Mouse (Mus musculus) kidney, embryonic 15.5 days (tissue): ENCODE measurements at regions not wholly inside any gene's neighbourhood (a gene's known extent, or its start where the extent isn't known, plus 50 kb on each side); places are given as distances from the start of the nearest gene placed in this dataset.

Source experiments
- ATAC-seq: fragments of 200-750 bp; cut with Nextera tagmentation; replicated peaks from 2 replicates; pipeline ENCODE4 v1.8.0; 2017; ENCODE audit warnings: moderate TSS enrichment; ENCODE audit not compliant: low FRiP score
- H3K27ac ChIP-seq: fragments of 300-500 bp; sonication (generic); 2 replicates; pipeline ENCODE4 v1.5.1; 2015; ENCODE audit warnings: mild to moderate bottlenecking, inconsistent platforms
- H3K27me3 ChIP-seq: fragments of 300-500 bp; sonication (generic); 2 replicates; pipeline ENCODE4 v1.6.1; 2015; ENCODE audit warnings: inconsistent platforms
- H3K36me3 ChIP-seq: fragments of 300-500 bp; sonication (generic); 2 replicates; pipeline ENCODE4 v1.6.1; 2015; ENCODE audit warnings: inconsistent platforms
- H3K4me1 ChIP-seq: fragments of 300-500 bp; sonication (generic); 2 replicates; pipeline ENCODE4 v1.6.1; 2015; ENCODE audit warnings: inconsistent platforms
- H3K4me2 ChIP-seq: fragments of 300-500 bp; sonication (generic); 2 replicates; pipeline ENCODE4 v1.6.1; 2015; ENCODE audit warnings: moderate library complexity, mild to moderate bottlenecking, inconsistent platforms
- H3K4me3 ChIP-seq: fragments of 300-500 bp; sonication (generic); replicated peaks from 2 replicates; pipeline ENCODE4 v1.5.1; 2015; ENCODE audit warnings: mild to moderate bottlenecking, inconsistent platforms
- H3K9ac ChIP-seq: fragments of 300-500 bp; sonication (generic); 2 replicates; pipeline ENCODE4 v1.6.1; 2015; ENCODE audit warnings: mild to moderate bottlenecking, inconsistent platforms
- H3K9me3 ChIP-seq: fragments of 300-500 bp; sonication (generic); replicated peaks from 2 replicates; pipeline ENCODE4 v1.6.1; 2016; ENCODE audit warnings: inconsistent platforms
- WGBS: fragments of 180-500 bp; shearing (Covaris S2); methylation state at CpG from one replicate; pipeline ENCODE4 v1.1.7; 2015; ENCODE audit warnings: mixed read lengths; 5-methylcytosine and 5-hydroxymethylcytosine counted together

DNA sequence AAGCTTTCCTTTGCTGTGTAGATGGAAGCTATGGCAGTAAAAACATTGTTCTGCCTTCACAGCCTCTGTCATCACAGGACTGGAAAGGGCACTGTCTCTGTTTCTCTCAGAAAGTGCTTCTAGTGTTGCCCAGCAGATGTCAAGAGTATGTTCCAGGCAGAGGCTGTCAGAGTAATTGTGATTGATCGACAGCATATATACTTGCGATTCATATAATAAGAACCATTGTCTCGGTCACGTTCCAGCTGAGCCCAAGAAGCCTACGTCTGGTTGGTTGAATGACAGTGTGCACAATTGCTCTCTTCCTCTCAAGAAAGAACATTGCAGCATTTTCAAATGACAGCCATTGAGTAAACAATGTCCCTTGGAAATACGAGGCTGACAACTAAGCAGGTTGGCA, 284.7 kb upstream of the Nrsn1 start:
- Histone ChIP-seq H3K4me2 (no peak overlapping the region), H3K9ac (no peak overlapping the region), H3K27me3 (no peaks in the 10 kb centered on the region), H3K36me3 (no peaks in the 10 kb centered on the region), H3K27ac (no peak overlapping the region), H3K9me3 (no peaks in the 10 kb centered on the region), H3K4me1 (no peaks in the 10 kb centered on the region), H3K4me3 (no peak overlapping the region)
- WGBS = 91% methylated on average over 6 of the region's 6 CpGs
- no peak for ATAC-seq

- H3K4me2 ChIP-seq = no peak overlapping the region
- H3K36me3 ChIP-seq = no peaks in the 10 kb centered on the region
- no peak overlapping the region for H3K4me3 ChIP-seq
- no peaks in the 10 kb centered on the region for H3K4me1 ChIP-seq
- H3K9me3 ChIP-seq = no peaks in the 10 kb centered on the region
- H3K9ac ChIP-seq = no peak overlapping the region
- no peak for ATAC-seq
- WGBS = 91% methylated on average over 9 of the region's 9 CpGs
- no peak overlapping the region for H3K27ac ChIP-seq
- H3K27me3 ChIP-seq = no peaks in the 10 kb centered on the region
Measured at GRCm38 (mm10) chr13:25548551-25548950, 278.2 kb upstream of the Nrsn1 start.

DNA sequence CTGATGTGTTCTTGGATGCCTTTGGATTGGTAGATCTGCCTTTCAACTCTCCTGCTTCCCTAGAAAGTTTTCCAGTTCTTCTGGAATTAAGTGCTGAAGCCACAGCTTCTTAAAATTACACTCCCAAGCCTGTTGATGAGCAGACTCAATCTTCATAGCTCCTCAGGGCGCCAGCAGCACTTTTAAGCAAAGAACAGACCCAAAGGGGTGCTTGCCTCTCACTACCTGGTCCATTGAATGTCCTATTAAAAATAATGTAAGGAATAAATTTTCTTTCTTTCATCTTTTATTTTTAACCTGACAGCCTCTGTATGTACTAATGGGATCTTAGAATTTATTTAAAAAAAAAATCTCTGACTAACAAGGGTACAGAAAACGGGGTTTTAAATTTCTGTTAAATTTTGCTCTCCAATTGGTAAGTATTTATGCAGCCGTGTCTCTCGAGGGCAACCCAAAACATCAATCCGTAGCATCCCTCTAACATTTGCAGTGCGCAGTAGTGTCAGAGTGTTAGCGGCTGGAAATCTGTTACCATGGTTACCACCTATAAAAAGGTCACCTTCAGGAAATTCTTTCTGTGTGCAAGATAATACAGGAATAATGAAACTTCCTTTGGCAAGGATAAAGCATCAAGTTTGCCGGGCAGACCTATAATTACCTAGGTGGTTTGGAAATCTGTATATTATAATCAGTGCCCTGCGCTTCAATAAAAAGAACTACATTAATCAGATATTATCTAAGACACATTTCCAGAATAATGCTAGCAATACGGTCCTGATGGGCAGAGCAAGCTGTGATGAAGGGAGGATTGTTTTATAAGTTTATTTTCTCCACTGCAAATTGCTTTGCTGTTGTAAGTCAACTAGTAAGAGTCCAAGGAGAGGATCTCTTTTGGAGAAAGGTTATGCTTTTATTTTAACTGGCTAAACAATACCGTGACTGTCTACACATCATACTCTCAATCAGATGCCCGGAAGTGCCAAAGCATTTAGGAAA, 277.1 kb upstream of the Nrsn1 start:
- Histone ChIP-seq H3K9me3 (no peaks in the 10 kb centered on the region), H3K27me3 (no peaks in the 10 kb centered on the region), H3K4me3 (no peak overlapping the region), H3K9ac (no peak overlapping the region), H3K36me3 (no peaks in the 10 kb centered on the region), H3K27ac (no peak overlapping the region), H3K4me2 (no peak overlapping the region), H3K4me1 (no peaks in the 10 kb centered on the region)
- WGBS = 73% methylated on average over 12 of the region's 12 CpGs
- ATAC-seq = no peak

DNA sequence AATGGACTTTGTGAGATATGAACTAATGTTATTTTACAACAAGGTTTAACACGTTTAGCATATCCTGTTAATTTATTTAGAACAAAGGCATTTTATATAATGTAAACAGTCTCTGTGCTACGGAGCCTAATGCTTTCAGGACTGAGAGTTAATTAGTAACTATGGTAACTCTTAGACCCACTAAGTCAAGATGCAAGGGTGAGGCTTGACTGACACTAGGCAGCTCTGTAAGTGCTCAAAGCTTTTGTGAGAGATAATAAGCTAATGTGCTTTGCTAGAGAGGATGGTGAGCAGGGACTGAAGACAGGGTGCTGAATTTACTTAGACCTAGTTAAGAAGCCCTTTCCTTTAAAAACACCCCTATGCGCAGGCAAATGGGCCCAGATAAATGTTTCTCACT, 253.8 kb upstream of the Nrsn1 start:
- Histone ChIP-seq H3K4me1 (no peaks in the 10 kb centered on the region), H3K4me2 (no peak overlapping the region), H3K36me3 (no peaks in the 10 kb centered on the region), H3K27me3 (no peaks in the 10 kb centered on the region), H3K9ac (no peak overlapping the region), H3K4me3 (no peak overlapping the region), H3K9me3 (no peaks in the 10 kb centered on the region), H3K27ac (no peak overlapping the region)
- WGBS = 63% methylated on average over 3 of the region's 3 CpGs
- no peak for ATAC-seq

DNA sequence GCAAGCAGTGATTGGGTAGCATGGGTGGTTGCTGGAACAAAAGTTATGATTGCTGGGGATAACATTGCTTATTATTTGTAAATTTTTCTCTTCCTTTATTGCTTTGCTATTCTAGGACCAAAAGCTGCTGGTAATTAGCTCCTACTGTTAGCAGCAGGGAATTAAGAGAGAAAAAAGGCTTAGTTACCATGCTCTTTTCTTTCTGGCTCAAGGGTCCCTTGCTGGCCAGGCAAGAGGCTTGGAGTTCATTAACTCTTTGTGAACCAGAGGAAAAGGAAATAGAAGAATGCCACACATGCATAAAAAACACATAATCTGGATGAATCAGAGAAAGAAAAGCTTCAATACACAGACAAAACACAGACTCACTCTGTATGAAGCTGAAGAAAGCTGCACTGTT, 237.1 kb upstream of the Nrsn1 start:
- Histone ChIP-seq H3K9ac (no peak overlapping the region), H3K36me3 (no peaks in the 10 kb centered on the region), H3K27me3 (no peaks in the 10 kb centered on the region), H3K9me3 (no peaks in the 10 kb centered on the region), H3K4me2 (no peak overlapping the region), H3K4me1 (no peaks in the 10 kb centered on the region), H3K27ac (no peak overlapping the region), H3K4me3 (no peak overlapping the region)
- ATAC-seq = no peak

DNA sequence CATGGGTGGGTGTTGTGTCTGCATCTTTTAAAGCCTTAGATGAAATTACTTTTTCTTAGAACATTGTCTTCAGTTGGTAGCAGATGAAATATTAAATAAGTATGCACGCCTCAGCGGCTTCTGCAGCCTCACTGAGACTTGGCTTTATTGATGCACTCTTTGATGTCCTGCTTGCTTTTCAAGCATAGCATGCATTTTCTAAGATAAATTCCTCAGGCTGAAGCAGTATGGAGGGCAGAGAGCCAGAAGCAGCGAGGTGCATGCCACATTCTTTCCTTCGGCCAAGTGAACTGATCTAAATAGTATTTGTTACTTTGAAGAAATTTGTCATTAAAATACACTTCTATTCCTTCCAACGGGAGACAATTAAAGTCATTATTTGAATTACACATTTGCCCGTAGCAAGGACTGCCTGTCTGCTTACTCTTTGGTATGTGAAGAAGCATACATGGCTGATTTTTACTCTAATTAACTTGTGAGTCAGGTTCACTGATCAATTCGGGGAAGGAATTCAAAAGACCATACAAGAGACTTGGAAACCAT, 224.3 kb upstream of the Nrsn1 start:
- H3K9me3 ChIP-seq = no peaks in the 10 kb centered on the region
- H3K36me3 ChIP-seq = no peaks in the 10 kb centered on the region
- H3K27ac ChIP-seq = no peak overlapping the region
- no peak overlapping the region for H3K4me3 ChIP-seq
- ATAC-seq = no peak
- H3K27me3 ChIP-seq = no peaks in the 10 kb centered on the region
- no peaks in the 10 kb centered on the region for H3K4me1 ChIP-seq
- H3K9ac ChIP-seq = no peak overlapping the region
- no peak overlapping the region for H3K4me2 ChIP-seq
- 63% methylated on average over 7 of the region's 7 CpGs for WGBS

DNA sequence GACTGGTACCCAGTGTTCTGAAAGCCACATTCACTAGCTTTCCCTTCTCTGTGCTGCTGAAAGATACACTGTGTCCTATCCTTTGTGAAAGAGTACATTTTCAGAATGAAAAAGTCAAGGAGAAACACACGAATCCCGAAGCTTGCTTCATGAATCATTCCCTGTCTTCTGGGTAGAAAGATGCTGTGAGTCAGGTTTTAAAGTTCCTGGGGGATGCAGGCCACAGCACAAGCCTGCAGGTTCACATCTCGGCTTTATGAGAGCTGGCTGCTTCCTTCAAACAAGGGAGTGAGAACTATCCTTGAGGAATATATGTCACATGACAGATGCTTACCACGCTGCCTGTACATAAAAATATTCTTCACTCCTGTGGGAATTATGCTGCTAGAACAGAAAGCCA, 219.7 kb upstream of the Nrsn1 start:
- Histone ChIP-seq H3K27me3 (no peaks in the 10 kb centered on the region), H3K4me3 (no peak overlapping the region), H3K27ac (no peak overlapping the region), H3K4me2 (no peak overlapping the region), H3K9ac (no peak overlapping the region), H3K9me3 (no peaks in the 10 kb centered on the region), H3K36me3 (no peaks in the 10 kb centered on the region), H3K4me1 (no peaks in the 10 kb centered on the region)
- no peak for ATAC-seq
- 52% methylated on average over 4 of the region's 4 CpGs for WGBS

DNA sequence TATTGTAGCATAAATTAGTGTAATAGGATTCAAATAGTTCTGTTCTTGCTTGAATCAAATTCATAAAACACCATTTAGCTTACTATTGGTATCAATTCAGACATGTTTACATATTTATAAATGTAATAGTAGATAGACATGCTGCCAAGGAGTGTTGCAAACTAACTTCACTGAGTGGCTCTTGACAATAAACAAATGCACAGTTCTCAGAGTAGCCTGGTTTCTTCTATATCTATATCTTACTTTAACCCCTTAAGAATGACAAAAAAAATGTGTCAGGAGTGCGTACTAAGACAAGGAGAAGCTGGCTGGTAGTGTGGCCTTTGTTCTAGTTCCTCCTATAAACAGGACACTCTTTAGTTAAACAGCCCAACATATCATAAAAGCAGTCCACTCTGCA, 213.0 kb upstream of the Nrsn1 start:
- Histone ChIP-seq H3K9me3 (no peaks in the 10 kb centered on the region), H3K4me1 (no peaks in the 10 kb centered on the region), H3K27me3 (no peaks in the 10 kb centered on the region), H3K4me2 (no peak overlapping the region), H3K27ac (no peak overlapping the region), H3K36me3 (no peaks in the 10 kb centered on the region), H3K4me3 (no peak overlapping the region), H3K9ac (no peak overlapping the region)
- ATAC-seq = no peak
- WGBS = 85% methylated on average over 1 of the region's 1 CpGs

GRCm38 (mm10) chr13:25451917-25452316, 181.6 kb upstream of the Nrsn1 start:
- H3K27ac ChIP-seq = no peak overlapping the region
- H3K9me3 ChIP-seq = no peaks in the 10 kb centered on the region
- 78% methylated on average over 9 of the region's 9 CpGs for WGBS
- H3K4me3 ChIP-seq = no peak overlapping the region
- no peaks in the 10 kb centered on the region for H3K4me1 ChIP-seq
- H3K27me3 ChIP-seq = no peaks in the 10 kb centered on the region
- no peaks in the 10 kb centered on the region for H3K36me3 ChIP-seq
- ATAC-seq = no peak
- H3K4me2 ChIP-seq = no peak overlapping the region
- no peak overlapping the region for H3K9ac ChIP-seq

DNA sequence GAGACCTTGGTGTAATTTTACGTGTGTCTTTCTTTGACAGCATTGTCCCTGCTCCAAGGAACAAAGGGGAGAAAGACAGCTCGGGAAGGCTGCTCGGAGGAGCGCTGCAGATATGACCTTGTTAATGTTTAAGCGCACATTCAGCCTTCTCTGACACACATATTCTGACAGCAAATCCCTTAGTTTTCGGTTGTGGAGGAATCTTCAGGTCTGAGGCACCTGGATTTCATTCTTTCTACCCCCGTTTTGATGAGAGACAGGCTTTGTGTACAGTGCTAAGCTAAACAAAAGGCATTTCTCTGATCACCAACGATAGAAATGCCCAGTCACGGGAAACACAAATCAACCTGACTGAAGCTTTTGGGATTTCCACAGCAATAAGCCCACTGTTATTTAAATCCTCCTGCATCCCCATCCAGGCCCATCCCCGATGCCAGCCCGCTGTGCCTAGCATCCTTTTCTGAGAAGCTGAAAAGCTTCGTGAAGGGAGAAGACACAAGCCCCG, 181.1 kb upstream of the Nrsn1 start:
- no peaks in the 10 kb centered on the region for H3K36me3 ChIP-seq
- no peak for ATAC-seq
- H3K4me2 ChIP-seq = no peak overlapping the region
- H3K27ac ChIP-seq = no peak overlapping the region
- H3K27me3 ChIP-seq = no peaks in the 10 kb centered on the region
- H3K4me1 ChIP-seq = no peaks in the 10 kb centered on the region
- H3K4me3 ChIP-seq = no peak overlapping the region
- H3K9ac ChIP-seq = no peak overlapping the region
- H3K9me3 ChIP-seq = no peaks in the 10 kb centered on the region
- 49% methylated on average over 13 of the region's 13 CpGs for WGBS

- Histone ChIP-seq H3K36me3 (no peaks in the 10 kb centered on the region), H3K4me1 (no peaks in the 10 kb centered on the region), H3K27ac (no peak overlapping the region), H3K4me2 (no peak overlapping the region), H3K27me3 (no peaks in the 10 kb centered on the region), H3K9ac (no peak overlapping the region), H3K9me3 (no peaks in the 10 kb centered on the region), H3K4me3 (no peak overlapping the region)
- WGBS = 66% methylated on average over 6 of the region's 6 CpGs
- ATAC-seq = no peak
Measured at GRCm38 (mm10) chr13:25429701-25430418, 159.6 kb upstream of the Nrsn1 start.

GRCm38 (mm10) chr13:25403182-25403795, 133.0 kb upstream of the Nrsn1 start:
- no peak overlapping the region for H3K27ac ChIP-seq
- H3K4me3 ChIP-seq = no peak overlapping the region
- no peaks in the 10 kb centered on the region for H3K27me3 ChIP-seq
- no peaks in the 10 kb centered on the region for H3K9me3 ChIP-seq
- no peaks in the 10 kb centered on the region for H3K4me1 ChIP-seq
- no peak overlapping the region for H3K4me2 ChIP-seq
- H3K36me3 ChIP-seq = no peaks in the 10 kb centered on the region
- WGBS = 54% methylated on average over 3 of the region's 3 CpGs
- H3K9ac ChIP-seq = no peak overlapping the region
- ATAC-seq = no peak
